Mouse (Mus musculus) MEL (cell line): ENCODE measurements around the gene Frem1. TPM values are rescaled to one million over a fixed set of nuclear protein-coding genes. Genes with fewer than 3 reads are reported as not detected.

Experiments used
- DNase-seq: peaks from one replicate; pipeline ENCODE4 v3.0.0; 2011; ENCODE audit warnings: low read depth, low spot score
- H3K27ac ChIP-seq: 2 replicates; pipeline ENCODE4 v1.5.1; 2012; ENCODE audit warnings: low read depth, mild to moderate bottlenecking, control low read depth, low read length, moderate library complexity; ENCODE audit not compliant: control insufficient read depth
- H3K27me3 ChIP-seq, 2 experiments: fragments of 150-350 bp in 1 of 2; sonication (generic) in 1 of 2; 2 replicates each; pipeline ENCODE4 v1.6.1; 2012; ENCODE audit warnings: low read length in 2 of 2, mild to moderate bottlenecking in 2 of 2, improper control_type of control experiment in 1 of 2, moderate library complexity in 1 of 2; ENCODE audit not compliant: insufficient read depth in 2 of 2, control insufficient read depth in 1 of 2
- H3K36me3 ChIP-seq, 2 experiments: 2 replicates each; pipeline ENCODE4 v1.6.1; 2012 to 2014; ENCODE audit warnings: low read length in 2 of 2, improper control_type of control experiment in 1 of 2, inconsistent platforms in 1 of 2, mild to moderate bottlenecking in 1 of 2; ENCODE audit not compliant: insufficient read depth in 2 of 2, control insufficient read depth in 1 of 2
- H3K4me1 ChIP-seq, 2 experiments: fragments of 150-350 bp in 1 of 2; sonication (generic) in 1 of 2; 2 replicates each; pipeline ENCODE4 v1.6.1; 2012; ENCODE audit warnings: low read length in 2 of 2, improper control_type of control experiment in 1 of 2, mild to moderate bottlenecking in 1 of 2; ENCODE audit not compliant: insufficient read depth in 2 of 2, control insufficient read depth in 1 of 2
- H3K4me3 ChIP-seq, 2 experiments: fragments of 150-350 bp in 1 of 2; sonication (generic) in 1 of 2; 2 replicates each; pipeline ENCODE4 v1.5.1; 2012; ENCODE audit warnings: low read depth in 2 of 2, low read length in 2 of 2, mild to moderate bottlenecking in 2 of 2, moderate library complexity in 2 of 2, control low read depth in 1 of 2, improper control_type of control experiment in 1 of 2; ENCODE audit not compliant: control insufficient read depth in 1 of 2, insufficient read depth in 1 of 2
- H3K79me2 ChIP-seq: 2 replicates; pipeline ENCODE4 v1.6.1; 2012; ENCODE audit warnings: mild to moderate bottlenecking, low read length, moderate library complexity; ENCODE audit not compliant: control insufficient read depth, poor library complexity, insufficient read depth
- H3K9ac ChIP-seq: 2 replicates; pipeline ENCODE4 v1.6.1; 2012; ENCODE audit warnings: low read depth, mild to moderate bottlenecking, control low read depth, low read length, moderate library complexity; ENCODE audit not compliant: control insufficient read depth, poor library complexity, severe bottlenecking
- H3K9me3 ChIP-seq: fragments of 150-350 bp; sonication (generic); replicated peaks from 2 replicates; pipeline ENCODE4 v1.6.1; 2012; ENCODE audit warnings: mild to moderate bottlenecking, low read length, improper control_type of control experiment, moderate library complexity; ENCODE audit not compliant: insufficient read depth
- CHD1 ChIP-seq: IDR thresholded peaks from 2 replicates; pipeline ENCODE4 v1.6.1; 2012; ENCODE audit warnings: low read depth, mild to moderate bottlenecking, inconsistent platforms, low read length, improper control_type of control experiment
- CTCF ChIP-seq, 3 experiments: IDR thresholded peaks in 2 of 3; conservative IDR thresholded peaks in 1 of 3; 2 replicates each; pipeline ENCODE4 v1.5.1; 2011 to 2012; ENCODE audit warnings: low read length in 3 of 3, low read depth in 2 of 3, mild to moderate bottlenecking in 2 of 3, improper control_type of control experiment in 1 of 3, inconsistent platforms in 1 of 3, mixed read lengths in 1 of 3, moderate library complexity in 1 of 3; ENCODE audit not compliant: control insufficient read depth in 1 of 3, insufficient read depth in 1 of 3, poor library complexity in 1 of 3, severe bottlenecking in 1 of 3
- E2F4 ChIP-seq: IDR thresholded peaks from 2 replicates; pipeline ENCODE4 v1.6.1; 2011; ENCODE audit warnings: low read depth, low read length, improper control_type of control experiment, borderline replicate concordance
- GATA1 ChIP-seq: IDR thresholded peaks from 2 replicates; pipeline ENCODE4 v1.6.1; 2011; ENCODE audit warnings: low read depth, low read length, improper control_type of control experiment
- HCFC1 ChIP-seq: IDR thresholded peaks from 2 replicates; pipeline ENCODE4 v1.6.1; 2012; ENCODE audit warnings: low read depth, mild to moderate bottlenecking, inconsistent platforms, low read length, improper control_type of control experiment, moderate library complexity
- KAT2A ChIP-seq: conservative IDR thresholded peaks from 2 replicates; pipeline ENCODE4 v1.6.1; 2012; ENCODE audit warnings: low read depth, low read length, improper control_type of control experiment, inconsistent platforms
- MAFK ChIP-seq: IDR thresholded peaks from 2 replicates; pipeline ENCODE4 v1.6.1; 2011; ENCODE audit warnings: low read depth, mild to moderate bottlenecking, low read length, improper control_type of control experiment, borderline replicate concordance
- MAX ChIP-seq: IDR thresholded peaks from 2 replicates; pipeline ENCODE4 v1.6.1; 2011; ENCODE audit warnings: low read length, improper control_type of control experiment
- MYB ChIP-seq: IDR thresholded peaks from 2 replicates; pipeline ENCODE4 v1.6.1; 2011; ENCODE audit warnings: mild to moderate bottlenecking, low read depth, low read length, improper control_type of control experiment
- MYC ChIP-seq: IDR thresholded peaks from 2 replicates; pipeline ENCODE4 v1.6.1; 2011; ENCODE audit warnings: low read depth, mild to moderate bottlenecking, low read length, improper control_type of control experiment, moderate library complexity
- NELFE ChIP-seq: IDR thresholded peaks from 2 replicates; pipeline ENCODE4 v1.6.1; 2011; ENCODE audit warnings: low read depth, low read length, improper control_type of control experiment
- POLR2AphosphoS5 ChIP-seq: IDR thresholded peaks from 2 replicates; pipeline ENCODE4 v1.6.1; 2012; ENCODE audit warnings: low read depth, borderline replicate concordance, mild to moderate bottlenecking, inconsistent platforms, low read length, moderate library complexity, mixed read lengths
- RAD21 ChIP-seq: IDR thresholded peaks from 2 replicates; pipeline ENCODE4 v1.6.1; 2011; ENCODE audit warnings: mild to moderate bottlenecking, low read depth, low read length, improper control_type of control experiment
- SMC3 ChIP-seq: IDR thresholded peaks from 2 replicates; pipeline ENCODE4 v1.6.1; 2011; ENCODE audit warnings: low read depth, low read length, improper control_type of control experiment
- TAL1 ChIP-seq: IDR thresholded peaks from 2 replicates; pipeline ENCODE4 v1.6.1; 2012; ENCODE audit warnings: mild to moderate bottlenecking, inconsistent platforms, low read length, moderate library complexity, mixed read lengths
- TBP ChIP-seq: IDR thresholded peaks from 2 replicates; pipeline ENCODE4 v1.8.0; 2011; ENCODE audit warnings: low read depth, low read length, improper control_type of control experiment
- UBTF ChIP-seq: IDR thresholded peaks from 2 replicates; pipeline ENCODE4 v1.6.1; 2012; ENCODE audit warnings: low read depth, mild to moderate bottlenecking, inconsistent platforms, low read length, improper control_type of control experiment, moderate library complexity, borderline replicate concordance; ENCODE audit not compliant: insufficient read depth
- USF1 ChIP-seq: IDR thresholded peaks from 2 replicates; pipeline ENCODE4 v1.6.1; 2014; ENCODE audit warnings: low read depth, mild to moderate bottlenecking, inconsistent platforms, low read length, improper control_type of control experiment, moderate library complexity
- USF2 ChIP-seq, 2 experiments: IDR thresholded peaks; 2 replicates each; pipeline ENCODE4 v1.6.1; 2011 to 2012; ENCODE audit warnings: improper control_type of control experiment in 2 of 2, low read length in 2 of 2, borderline replicate concordance in 1 of 2, inconsistent platforms in 1 of 2, low read depth in 1 of 2, mild to moderate bottlenecking in 1 of 2; ENCODE audit not compliant: insufficient read depth in 1 of 2
- ZC3H11A ChIP-seq: IDR thresholded peaks from 2 replicates; pipeline ENCODE4 v1.6.1; 2012; ENCODE audit warnings: low read depth, mild to moderate bottlenecking, inconsistent platforms, low read length, improper control_type of control experiment
- ZKSCAN1 ChIP-seq: IDR thresholded peaks from 2 replicates; pipeline ENCODE4 v1.6.1; 2012; ENCODE audit warnings: low read depth, mild to moderate bottlenecking, inconsistent platforms, low read length, improper control_type of control experiment, moderate library complexity
- polyA plus RNA-seq, 2 experiments: library from polyadenylated mRNA; stranded (reverse) in 1 of 2; unstranded in 1 of 2; fragments of >175 nt in 1 of 2; fragments of >200 nt in 1 of 2; gene quantifications; 2 replicates each; pipeline versions ENCODE4 v1.2.1 to v1.2.4; 2012; ENCODE audit warnings: low replicate concordance in 2 of 2, low read depth in 1 of 2; ENCODE audit not compliant: insufficient read length in 2 of 2, insufficient read depth in 1 of 2, missing spikeins in 1 of 2
- total RNA-seq: library from RNA; depleted of rRNA; stranded (reverse); fragments of 300-350 nt; gene quantifications from 2 replicates; pipeline ENCODE4 v1.2.3, GENCODE M21; 2012

Frem1 gene
- total and polyA plus RNA-seq, 3 experiments, result not detected

DNA sequence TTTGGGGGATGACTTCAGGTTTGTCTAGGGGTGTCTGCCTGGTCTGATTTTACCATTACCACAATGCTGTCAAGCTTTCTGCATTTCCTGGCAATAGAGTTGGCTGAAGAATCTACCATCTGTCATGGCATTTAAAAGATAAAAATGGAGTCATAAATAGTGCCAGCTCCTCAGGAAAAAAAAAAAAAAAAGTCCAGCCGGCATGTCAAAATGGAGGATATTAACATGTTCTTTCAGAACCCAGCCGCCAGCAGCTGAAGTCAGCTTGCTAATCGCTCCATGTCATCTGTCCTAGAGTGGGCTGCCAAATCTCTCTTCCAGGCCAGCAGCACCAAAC is 105.9 kb downstream of the Frem1 start:
- H3K36me3 ChIP-seq, result no peaks in the 10 kb centered on the region
- no peak overlapping the region for H3K9ac ChIP-seq
- H3K4me3 ChIP-seq, result no peak overlapping the region
- no peak overlapping the region for H3K27ac ChIP-seq
- no peak for DNase-seq
- H3K79me2 ChIP-seq, result no peaks in the 10 kb centered on the region
- no peaks in the 10 kb centered on the region for H3K27me3 ChIP-seq
- TF ChIP-seq MAFK, result no peak
- no peaks in the 10 kb centered on the region for H3K4me1 ChIP-seq
- H3K9me3 ChIP-seq, result no peaks in the 10 kb centered on the region

DNA sequence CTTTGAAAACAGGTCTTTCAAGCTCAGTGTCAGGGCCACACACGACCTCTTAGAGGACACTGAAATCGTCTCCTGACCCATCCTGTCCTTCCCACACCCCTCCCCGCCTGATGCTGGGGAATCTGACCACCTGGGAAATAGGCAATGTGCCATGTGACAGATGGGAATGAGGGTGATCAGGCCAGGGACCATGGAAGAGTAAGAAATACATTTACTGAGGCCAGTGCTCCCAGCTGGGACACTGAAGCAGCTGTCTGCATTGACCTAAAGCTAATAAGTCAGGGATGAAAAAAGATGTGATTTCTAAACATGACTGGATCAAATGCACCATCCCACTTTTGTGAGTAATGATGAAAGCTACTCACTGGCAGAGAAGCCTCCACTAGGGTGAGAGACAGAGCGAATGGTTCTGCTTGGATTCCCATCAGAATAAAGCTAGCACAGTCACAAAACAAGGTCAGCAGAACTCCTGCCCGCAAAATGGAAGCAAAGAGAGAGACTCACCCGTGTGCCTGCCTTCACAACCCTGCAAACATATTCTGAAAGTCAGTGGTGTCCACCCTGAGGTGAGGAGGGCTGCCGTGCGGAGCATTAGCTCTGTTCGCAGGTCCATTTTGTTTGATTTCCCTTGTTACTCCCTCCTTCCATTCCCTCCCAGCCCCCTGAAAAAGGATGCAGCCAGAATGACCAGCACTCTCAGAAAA is 106.4 kb downstream of the Frem1 start:
- H3K27ac ChIP-seq, result no peak overlapping the region
- H3K9me3 ChIP-seq, result no peaks in the 10 kb centered on the region
- no peak overlapping the region for H3K4me3 ChIP-seq
- no peaks in the 10 kb centered on the region for H3K36me3 ChIP-seq
- H3K9ac ChIP-seq, result no peak overlapping the region
- DNase-seq, result no peak
- no peaks in the 10 kb centered on the region for H3K79me2 ChIP-seq
- H3K27me3 ChIP-seq, result no peaks in the 10 kb centered on the region
- H3K4me1 ChIP-seq, result no peaks in the 10 kb centered on the region
- TF ChIP-seq UBTF, result no peak
- no peak for TF ChIP-seq GATA1
- no peak for TF ChIP-seq E2F4
- no peak for TF ChIP-seq USF2 (IDR thresholded peaks at IDR 0.05; ENCODE audit: borderline replicate concordance in 1 of 2, insufficient read depth in 1 of 2, low read depth in 1 of 2, low read length in 2 of 2)
- TF ChIP-seq TAL1, result no peak
- TF ChIP-seq RAD21, result no peak
- TF ChIP-seq HCFC1, result no peak
- TF ChIP-seq MAX, result no peak
- TF ChIP-seq TBP, result no peak
- TF ChIP-seq USF1, result no peak
- no peak for TF ChIP-seq KAT2A
- no peak for TF ChIP-seq POLR2AphosphoS5
- no peak for TF ChIP-seq CTCF (IDR thresholded peaks at IDR 0.05 in 2 of 3, conservative IDR thresholded peaks at IDR 0.05 in 1 of 3; ENCODE audit: control insufficient read depth in 1 of 3, insufficient read depth in 1 of 3, low read depth in 2 of 3, low read length in 3 of 3, poor library complexity in 1 of 3, severe bottlenecking in 1 of 3)
- TF ChIP-seq ZKSCAN1, result no peak
- no peak for TF ChIP-seq ZC3H11A
- no peak for TF ChIP-seq NELFE
- TF ChIP-seq MYC, result no peak
- no peak for TF ChIP-seq CHD1
- TF ChIP-seq SMC3, result no peak
- no peak for TF ChIP-seq MYB
